Mouse (Mus musculus) spleen, adult 2 months (tissue): ENCODE measurements around the gene H2-M10.6.

Experiments
- CTCF ChIP-seq: fragments of 200-500 bp; IDR thresholded peaks from 2 replicates; pipeline ENCODE4 v1.5.1; 2011; ENCODE audit warnings: mild to moderate bottlenecking, inconsistent platforms; ENCODE audit not compliant: insufficient read depth, insufficient read length, insufficient replicate concordance; ENCODE audit errors: extremely low read depth
- POLR2A ChIP-seq: fragments of 200-500 bp; IDR thresholded peaks from 2 replicates; pipeline ENCODE4 v1.6.1; 2011; ENCODE audit warnings: low read depth, low read length, inconsistent platforms

DNA sequence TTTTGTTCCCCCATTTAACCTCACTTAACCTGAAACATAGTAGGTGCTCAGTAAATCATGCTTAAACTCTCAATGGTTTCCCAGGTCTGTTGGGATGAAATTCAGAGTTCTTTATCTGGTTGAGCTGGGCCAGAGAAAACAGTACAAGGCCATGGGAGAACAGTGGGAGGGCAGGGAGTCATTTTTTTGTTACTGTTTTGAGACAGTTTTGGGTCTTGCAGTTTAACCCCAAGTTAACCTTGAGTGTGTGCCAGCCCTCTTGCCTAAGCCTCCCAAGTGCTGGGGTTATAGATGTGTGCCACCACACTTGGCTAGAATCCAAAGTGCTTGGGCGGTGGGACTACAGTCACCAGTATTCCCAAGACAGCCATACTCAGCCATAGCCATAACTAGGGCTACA lies 32.8 kb downstream of the H2-M10.6 start:
- TF ChIP-seq CTCF (no peak), POLR2A (no peak)
